Mouse (Mus musculus) erythroblast, embryonic 14.5 days (primary cell): ENCODE data around the gene Med8.

Experiments
- GATA1 ChIP-seq: IDR thresholded peaks from 2 replicates; pipeline ENCODE4 v1.6.1; 2012; ENCODE audit warnings: low read length, inconsistent platforms, mixed read lengths
- TAL1 ChIP-seq: IDR thresholded peaks from 3 replicates; pipeline ENCODE4 v1.6.1; 2012; ENCODE audit warnings: low read length, inconsistent platforms, mixed read lengths

- TF ChIP-seq TAL1 (no peak), GATA1 (no peak)
These were observed 7.2 kb downstream of the Med8 start for GRCm38 (mm10) chr4:118416329-118416728.
